Mouse (Mus musculus) kidney, embryonic 14.5 days (tissue): Measurements from ENCODE around the gene Gm9844. TPM values are rescaled to one million over a fixed set of nuclear protein-coding genes. Genes with fewer than 3 reads are reported as not detected.

Source experiments
- ATAC-seq: fragments of 200-750 bp; cut with Nextera tagmentation; 2 replicates; pipeline ENCODE4 v1.8.0; 2017; ENCODE audit warnings: moderate number of reproducible peaks, mild to moderate bottlenecking, moderate TSS enrichment, moderate library complexity; ENCODE audit not compliant: low FRiP score, low TSS enrichment
- H3K27ac ChIP-seq: fragments of 300-500 bp; sonication (generic); 2 replicates; pipeline ENCODE4 v1.5.1; 2014; ENCODE audit warnings: low read depth, mild to moderate bottlenecking, low read length, moderate library complexity, mixed read lengths
- H3K27me3 ChIP-seq: fragments of 300-500 bp; sonication (generic); 2 replicates; pipeline ENCODE4 v1.6.1; 2014; ENCODE audit warnings: mild to moderate bottlenecking, low read length; ENCODE audit not compliant: control insufficient read depth, insufficient read depth
- H3K36me3 ChIP-seq: fragments of 300-500 bp; sonication (generic); 2 replicates; pipeline ENCODE4 v1.6.1; 2014; ENCODE audit warnings: low read length, mixed read lengths; ENCODE audit not compliant: control insufficient read depth, insufficient read depth
- H3K4me1 ChIP-seq: fragments of 300-500 bp; sonication (generic); 2 replicates; pipeline ENCODE4 v1.6.1; 2014; ENCODE audit warnings: low read length, mixed read lengths; ENCODE audit not compliant: control insufficient read depth, insufficient read depth
- H3K4me2 ChIP-seq: fragments of 300-500 bp; sonication (generic); replicated peaks from 2 replicates; pipeline ENCODE4 v1.6.1; 2014; ENCODE audit warnings: low read depth, mild to moderate bottlenecking, low read length
- H3K4me3 ChIP-seq: fragments of 300-500 bp; sonication (generic); 2 replicates; pipeline ENCODE4 v1.5.1; 2014; ENCODE audit warnings: mild to moderate bottlenecking, low read length
- H3K9ac ChIP-seq: fragments of 300-500 bp; sonication (generic); 2 replicates; pipeline ENCODE4 v1.6.1; 2014; ENCODE audit warnings: low read depth, mild to moderate bottlenecking, low read length, moderate library complexity
- H3K9me3 ChIP-seq: fragments of 300-500 bp; sonication (generic); 2 replicates; pipeline ENCODE4 v1.6.1; 2016; ENCODE audit warnings: low read length; ENCODE audit not compliant: control insufficient read depth
- WGBS: fragments of 180-500 bp; shearing (Covaris S2); extraction: QIAGEN DNeasy Blood & Tissue Kit; methylation state at CpG from one replicate; pipeline ENCODE4 v1.1.7; 2014; 5-methylcytosine and 5-hydroxymethylcytosine counted together
- polyA plus RNA-seq: library from polyadenylated mRNA; unstranded; fragments of >200 nt; fragmentation: Nextera tagmentation; extraction: Ambion mirVana; gene quantifications from 2 replicates; pipeline ENCODE4 v1.2.1, GENCODE M21; 2014

Gene Gm9844
- polyA plus RNA-seq, 1 experiment from 2014 or later = 18.8 TPM

- Histone ChIP-seq H3K36me3 (no peaks in the 10 kb centered on the region), H3K9ac (no peak overlapping the region), H3K9me3 (no peaks in the 10 kb centered on the region), H3K27ac (no peak overlapping the region), H3K27me3 (no peaks in the 10 kb centered on the region), H3K4me2 (no peak overlapping the region), H3K4me1 (peaks cover 4% of the 10 kb centered on the region; the same call in 1 of the 2 replicates), H3K4me3 (no peak overlapping the region)
- 53% methylated on average over 6 of the region's 6 CpGs for WGBS
- no peak for ATAC-seq
These were observed 5.4 kb upstream of the Gm9844 start for GRCm38 (mm10) chr7:24856460-24857120.

GRCm38 (mm10) chr7:24859234-24859633 is 2.8 kb upstream of the Gm9844 start:
- Histone ChIP-seq H3K27me3 (no peaks in the 10 kb centered on the region), H3K4me3 (no peak overlapping the region), H3K9ac (no peak overlapping the region), H3K36me3 (no peaks in the 10 kb centered on the region), H3K27ac (no peak overlapping the region), H3K4me2 (no peak overlapping the region), H3K9me3 (no peaks in the 10 kb centered on the region), H3K4me1 (no peaks in the 10 kb centered on the region)
- 69% methylated on average over 5 of the region's 5 CpGs for WGBS
- no peak for ATAC-seq

- H3K27ac ChIP-seq = no peak overlapping the region
- ATAC-seq = no peak
- no peak overlapping the region for H3K4me3 ChIP-seq
- 85% methylated on average over 4 of the region's 4 CpGs for WGBS
- no peak overlapping the region for H3K9ac ChIP-seq
- H3K4me1 ChIP-seq = no peaks in the 10 kb centered on the region
- H3K27me3 ChIP-seq = no peaks in the 10 kb centered on the region
- no peaks in the 10 kb centered on the region for H3K36me3 ChIP-seq
- no peak overlapping the region for H3K4me2 ChIP-seq
- H3K9me3 ChIP-seq = no peaks in the 10 kb centered on the region
These were observed 840 bp downstream of the Gm9844 start for GRCm38 (mm10) chr7:24862853-24863252.

GRCm38 (mm10) chr7:24864156-24864555 is 2.1 kb downstream of the Gm9844 start:
- 38% methylated on average over 6 of the region's 6 CpGs for WGBS

GRCm38 (mm10) chr7:24869080-24869479 is 7.1 kb downstream of the Gm9844 start:
- Histone ChIP-seq H3K27me3 (no peaks in the 10 kb centered on the region), H3K9ac (no peak overlapping the region), H3K4me3 (no peak overlapping the region), H3K4me2 (no peak overlapping the region), H3K36me3 (no peaks in the 10 kb centered on the region), H3K27ac (no peak overlapping the region), H3K9me3 (no peaks in the 10 kb centered on the region), H3K4me1 (no peaks in the 10 kb centered on the region)
- WGBS = 71% methylated on average over 17 of the region's 17 CpGs
- ATAC-seq = no peak

More at GRCm38 (mm10) chr7:24864156-24864555, 2.1 kb downstream of the Gm9844 start:
- no peak for ATAC-seq
- Histone ChIP-seq H3K9ac (no peak overlapping the region), H3K4me2 (no peak overlapping the region), H3K36me3 (no peaks in the 10 kb centered on the region), H3K27ac (no peak overlapping the region), H3K4me1 (no peaks in the 10 kb centered on the region), H3K27me3 (no peaks in the 10 kb centered on the region), H3K9me3 (no peaks in the 10 kb centered on the region), H3K4me3 (no peak overlapping the region)

- H3K27ac ChIP-seq = no peak within 1 kb of the TSS
- no peak within 1 kb of the TSS for H3K9ac ChIP-seq
- H3K36me3 ChIP-seq = no peaks in the 10 kb centered on the region
- H3K4me1 ChIP-seq = no peaks in the 10 kb centered on the region
- H3K9me3 ChIP-seq = no peaks in the 10 kb centered on the region
- no peak for ATAC-seq
- no peak within 1 kb of the TSS for H3K4me3 ChIP-seq
- H3K4me2 ChIP-seq = no peak within 1 kb of the TSS
- H3K27me3 ChIP-seq = no peaks in the 10 kb centered on the region
- WGBS = 59% methylated on average over 39 of the region's 41 CpGs
These were observed 7.6 kb downstream of the Gm9844 start, which contains the start of the genes Lypd4 and Dmrtc2 for GRCm38 (mm10) chr7:24869532-24870165. TSS of gene Lypd4 (minus strand) at chr7:24869941. TSS of gene Dmrtc2 (plus strand) at chr7:24870057.

GRCm38 (mm10) chr7:24877588-24877987 is 15.6 kb downstream of the Gm9844 start:
- no peaks in the 10 kb centered on the region for H3K36me3 ChIP-seq
- no peak overlapping the region for H3K4me3 ChIP-seq
- no peaks in the 10 kb centered on the region for H3K9me3 ChIP-seq
- H3K4me2 ChIP-seq = no peak overlapping the region
- ATAC-seq = no peak
- no peak overlapping the region for H3K27ac ChIP-seq
- no peaks in the 10 kb centered on the region for H3K4me1 ChIP-seq
- no peak overlapping the region for H3K9ac ChIP-seq
- WGBS = 74% methylated on average over 3 of the region's 3 CpGs
- H3K27me3 ChIP-seq = no peaks in the 10 kb centered on the region

GRCm38 (mm10) chr7:24879620-24880019 is 17.6 kb downstream of the Gm9844 start:
- Histone ChIP-seq H3K4me3 (no peak overlapping the region), H3K36me3 (no peaks in the 10 kb centered on the region), H3K27ac (no peak overlapping the region), H3K9me3 (no peaks in the 10 kb centered on the region), H3K9ac (no peak overlapping the region), H3K4me2 (no peak overlapping the region), H3K4me1 (no peaks in the 10 kb centered on the region), H3K27me3 (no peaks in the 10 kb centered on the region)
- 30% methylated on average over 2 of the region's 2 CpGs for WGBS
- ATAC-seq = no peak

- Histone ChIP-seq H3K4me2 (no peak overlapping the region), H3K27ac (no peak overlapping the region), H3K36me3 (peaks cover 21% of the 10 kb centered on the region), H3K9ac (no peak overlapping the region), H3K27me3 (no peaks in the 10 kb centered on the region), H3K9me3 (no peaks in the 10 kb centered on the region), H3K4me1 (peaks cover 23% of the 10 kb centered on the region), H3K4me3 (no peak overlapping the region)
- 92% methylated on average over 9 of the region's 9 CpGs for WGBS
- no peak for ATAC-seq
These were observed 20.6 kb downstream of the Gm9844 start for GRCm38 (mm10) chr7:24882416-24883199.
